Mouse (Mus musculus): ENCODE results near the gene C8g.
A peak's percentile ranks its signal among the peaks of the same experiment; 100 is the strongest.

Gene C8g

GRCm38 (mm10) chr2:25500071-25500575 lies 1.4 kb downstream of the C8g start:
- DNase-seq = peak; percentile 28

DNA sequence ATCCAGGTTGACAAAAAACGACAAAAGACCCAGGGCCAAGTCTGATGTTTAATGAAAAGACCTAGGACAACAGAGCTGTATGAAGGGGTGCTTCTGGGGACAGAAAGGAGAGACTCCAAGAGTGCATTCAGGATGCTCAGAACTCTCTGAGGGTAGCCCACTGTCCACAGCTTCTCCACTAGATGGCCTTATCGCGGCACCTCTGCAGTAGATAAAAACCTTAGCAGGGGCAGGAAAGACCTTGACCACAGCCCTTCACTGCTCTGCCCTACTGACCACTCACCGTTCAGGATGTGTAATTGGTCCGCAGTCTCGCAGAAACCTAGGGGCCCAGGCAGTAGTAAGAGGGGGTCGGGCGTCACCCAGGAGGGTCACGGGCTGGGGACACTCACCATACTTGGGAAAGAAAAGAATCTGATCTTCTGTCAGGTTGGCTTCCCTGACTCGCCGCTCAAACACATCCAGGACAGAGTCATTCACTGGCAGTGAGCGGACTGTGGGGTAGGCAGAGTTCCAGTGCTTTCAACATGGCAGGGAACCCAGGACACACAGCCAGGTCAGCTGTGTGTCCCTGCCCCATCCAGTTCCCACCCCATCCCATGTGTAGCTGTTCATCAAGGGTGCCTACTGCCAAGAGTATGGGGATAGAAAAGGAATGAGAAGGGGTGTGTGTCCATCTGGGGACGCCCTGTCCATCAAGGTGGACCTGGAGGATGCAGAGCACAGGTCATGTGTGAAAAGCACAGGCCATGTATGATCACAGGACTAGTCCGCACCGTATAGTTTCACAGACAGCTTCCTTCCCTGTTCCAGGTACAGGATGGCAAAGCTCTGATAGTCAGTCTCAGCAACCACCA lies 2.7 kb downstream of the C8g start:
- DNase-seq = no peak

- DNase-seq = no peak
Observed at GRCm38 (mm10) chr2:25497846-25498575, 3.5 kb downstream of the C8g start.

GRCm38 (mm10) chr2:25496462-25496861 lies 5.1 kb downstream of the C8g start:
- peak; percentile 30 for DNase-seq

DNA sequence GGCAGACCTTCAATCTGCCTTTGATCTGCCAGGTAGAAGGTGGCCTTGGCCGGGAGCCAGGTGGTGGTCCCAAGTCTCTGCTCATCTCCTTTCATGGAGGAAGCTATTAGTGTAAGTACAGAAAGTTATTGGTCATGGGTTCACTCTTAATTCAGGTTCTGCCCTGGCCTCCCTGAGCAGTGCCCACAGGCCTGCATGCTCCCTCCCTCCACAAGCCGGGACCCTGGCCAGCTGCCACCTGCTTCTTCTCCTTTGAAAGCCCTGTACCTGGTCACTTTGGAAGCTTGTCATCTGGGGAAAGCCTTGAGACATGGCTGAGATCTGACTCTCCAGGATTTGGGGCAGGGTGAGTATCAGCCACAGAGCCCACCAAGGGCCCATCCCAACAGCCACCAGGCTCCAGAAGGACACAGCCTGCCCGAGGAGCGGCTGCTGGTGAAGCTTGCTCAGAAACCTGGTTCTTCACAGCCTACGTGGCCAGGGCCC lies 8.0 kb downstream of the C8g start, which contains the start of gene Lcn12:
TSS of gene Lcn12 (minus strand) at position 436 of the 486 bp plus-strand sequence.
- DNase-seq = no peak

- no peak for DNase-seq
Observed at GRCm38 (mm10) chr2:25492988-25493387, 8.5 kb downstream of the C8g start.

DNA sequence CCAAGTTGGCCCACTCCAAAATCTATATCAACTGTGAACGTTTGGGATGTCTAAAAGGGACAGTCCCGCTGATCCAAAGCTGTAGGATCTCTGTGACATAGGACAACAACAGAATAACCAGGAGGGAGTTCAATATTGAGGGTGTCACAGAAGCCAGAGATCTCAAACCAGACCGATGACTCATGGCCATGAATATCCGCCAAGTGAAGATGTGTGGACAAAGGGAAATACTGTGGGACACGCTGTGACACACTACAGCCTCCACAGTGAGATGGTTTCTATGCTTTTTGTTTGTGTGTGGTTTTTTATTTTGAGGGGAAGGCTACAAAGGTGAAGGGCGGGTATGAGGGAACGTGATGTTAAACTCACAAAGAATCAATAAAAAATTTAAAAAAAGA lies 12.8 kb downstream of the C8g start:
- DNase-seq = no peak

- no peak for DNase-seq
Observed at GRCm38 (mm10) chr2:25487965-25488670, 13.4 kb downstream of the C8g start.

DNA sequence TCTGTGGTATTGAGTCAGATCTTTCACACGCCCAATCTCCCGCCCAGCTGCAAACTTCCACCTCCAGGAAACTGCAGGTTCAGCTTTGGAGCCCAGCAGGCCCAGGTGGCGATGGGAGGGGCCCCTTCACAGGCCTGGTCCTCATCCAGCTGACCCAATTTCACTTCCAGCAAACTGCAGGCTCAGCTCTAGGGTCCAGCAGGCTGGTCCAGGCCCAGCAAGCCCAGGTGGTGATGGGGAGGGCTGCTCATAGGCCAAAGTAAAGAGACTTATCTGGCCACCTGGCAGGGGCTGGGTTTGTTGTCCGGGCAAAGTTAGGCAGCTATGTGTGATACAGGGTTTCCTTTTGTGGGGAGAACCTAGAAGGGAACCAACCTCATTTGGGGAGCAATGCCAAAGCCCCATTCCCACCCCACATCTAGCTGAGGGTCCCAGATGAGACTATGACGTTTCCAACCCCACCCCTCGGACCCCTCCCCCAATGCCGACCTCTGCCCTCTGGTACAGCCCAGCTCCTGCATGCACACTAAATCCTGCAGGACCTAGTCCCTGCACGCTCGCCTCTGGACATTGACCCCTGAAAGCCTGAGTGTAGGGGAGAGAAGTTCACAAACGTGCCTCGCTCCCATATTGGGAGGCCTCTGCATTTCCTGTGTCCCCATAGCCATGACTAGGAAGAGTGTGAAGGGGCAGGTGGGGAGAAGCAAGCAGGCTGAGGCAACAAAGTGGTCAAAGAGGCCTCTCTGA lies 16.4 kb downstream of the C8g start:
- peak; percentile 65 for DNase-seq

DNA sequence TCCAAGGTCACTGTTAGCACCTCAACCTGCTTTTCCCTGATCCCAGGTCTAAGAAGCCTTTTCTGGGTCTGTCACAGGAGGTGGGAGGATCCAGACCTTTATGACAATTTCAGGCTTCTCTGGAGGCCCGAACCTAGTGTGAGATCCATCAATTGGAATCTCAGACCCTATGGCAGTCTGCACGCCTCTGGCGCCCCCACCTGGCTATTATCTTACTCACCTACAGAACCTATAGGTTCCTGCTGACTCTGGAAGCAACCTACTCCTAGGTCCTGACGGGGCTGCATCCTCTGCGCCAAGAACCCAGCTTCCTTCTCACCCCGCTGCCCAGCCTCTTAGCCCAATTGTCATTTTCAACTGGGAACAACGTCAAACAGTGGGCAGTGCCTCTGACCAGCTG lies 18.6 kb downstream of the C8g start:
- DNase-seq = peak; percentile 81

DNA sequence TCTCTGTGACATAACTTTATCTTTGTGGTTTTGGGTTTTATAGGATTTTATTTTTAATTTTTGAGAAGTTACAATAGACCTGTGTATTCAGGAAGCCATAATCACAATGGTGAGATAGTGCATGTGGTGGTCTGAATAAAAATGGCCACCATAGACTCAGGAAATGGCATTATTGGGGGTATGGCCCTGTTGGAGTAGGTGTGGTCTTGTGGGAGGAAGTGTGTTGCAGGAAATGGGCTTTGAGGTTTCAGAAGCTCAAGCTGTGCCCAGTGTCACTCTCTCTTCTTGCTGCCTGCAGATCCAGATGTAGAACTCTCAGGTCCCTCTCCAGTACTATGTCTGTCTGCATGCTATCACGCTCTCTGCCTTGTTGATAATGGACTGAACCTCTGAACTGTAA lies 21.0 kb downstream of the C8g start:
- DNase-seq = no peak

DNA sequence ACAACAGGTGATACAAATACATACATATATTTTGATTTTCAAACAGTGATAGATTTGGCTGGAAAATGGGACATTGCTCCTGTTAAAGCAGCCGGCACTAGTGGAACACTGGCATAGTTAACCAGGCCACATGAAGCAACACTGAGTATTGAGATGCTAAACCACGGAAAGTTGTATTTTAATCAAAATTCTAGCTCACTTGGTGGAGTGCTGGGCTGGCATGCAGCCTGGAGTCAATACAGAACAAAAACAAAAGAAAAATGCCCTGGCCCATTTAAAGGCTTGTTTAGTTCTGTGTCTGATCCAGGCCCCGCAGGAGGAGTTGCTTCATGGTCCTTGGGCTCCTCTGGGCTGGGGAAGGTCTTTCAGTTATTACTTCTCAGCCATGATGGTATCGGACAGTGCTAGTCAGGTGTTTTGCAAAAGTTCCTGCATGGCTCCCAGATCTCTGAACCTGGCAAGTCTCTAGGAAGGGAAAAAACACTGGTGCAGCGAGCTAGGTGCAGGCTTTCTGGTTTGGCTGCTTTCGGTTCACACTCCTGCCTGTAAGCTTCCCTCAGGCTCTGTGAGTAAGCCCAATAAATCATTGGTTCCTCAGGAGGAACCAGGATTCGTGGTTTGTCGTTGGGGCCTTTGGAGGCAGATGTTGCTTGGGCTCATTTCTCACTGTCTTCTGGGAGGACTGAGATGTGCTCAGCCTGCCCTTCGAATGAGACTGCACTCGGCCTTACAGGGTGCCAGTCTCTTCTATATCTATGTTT lies 21.8 kb downstream of the C8g start:
- no peak for DNase-seq

DNA sequence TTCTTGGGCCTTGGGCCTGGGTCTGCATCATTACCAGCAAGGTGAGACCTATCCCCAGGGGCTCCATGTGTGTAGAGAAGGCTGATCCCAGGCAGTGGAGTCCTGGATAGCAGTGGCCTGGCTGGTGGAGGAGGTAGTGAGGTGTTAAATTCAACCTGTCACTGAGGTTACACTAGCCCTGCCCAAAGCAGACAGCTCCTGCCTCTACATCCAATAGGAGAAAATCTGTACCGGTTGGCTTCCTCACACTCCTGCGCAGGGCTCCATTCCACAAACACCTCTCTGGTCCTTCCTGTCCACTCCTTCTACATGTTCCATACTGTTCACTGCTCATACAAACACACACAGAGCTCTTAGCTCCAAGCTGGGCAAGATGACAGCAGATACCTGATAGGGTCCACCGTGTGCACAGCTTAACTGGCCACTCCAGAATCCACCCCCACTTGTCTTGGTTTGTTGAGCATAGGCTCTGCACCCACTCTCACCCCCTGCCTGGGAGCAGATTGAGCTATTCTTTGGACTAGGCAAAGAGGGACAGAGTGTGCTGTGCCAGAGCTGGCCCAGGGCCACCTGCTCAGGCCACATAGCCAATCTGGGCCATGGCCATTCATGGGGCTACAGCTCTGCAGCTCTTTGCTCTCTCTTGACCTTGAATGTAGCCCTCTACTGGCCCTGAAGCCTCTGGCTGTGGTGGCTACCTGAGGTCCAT lies 23.4 kb downstream of the C8g start:
- DNase-seq = no peak

GRCm38 (mm10) chr2:25477541-25477940 lies 24.0 kb downstream of the C8g start:
- DNase-seq = no peak

DNA sequence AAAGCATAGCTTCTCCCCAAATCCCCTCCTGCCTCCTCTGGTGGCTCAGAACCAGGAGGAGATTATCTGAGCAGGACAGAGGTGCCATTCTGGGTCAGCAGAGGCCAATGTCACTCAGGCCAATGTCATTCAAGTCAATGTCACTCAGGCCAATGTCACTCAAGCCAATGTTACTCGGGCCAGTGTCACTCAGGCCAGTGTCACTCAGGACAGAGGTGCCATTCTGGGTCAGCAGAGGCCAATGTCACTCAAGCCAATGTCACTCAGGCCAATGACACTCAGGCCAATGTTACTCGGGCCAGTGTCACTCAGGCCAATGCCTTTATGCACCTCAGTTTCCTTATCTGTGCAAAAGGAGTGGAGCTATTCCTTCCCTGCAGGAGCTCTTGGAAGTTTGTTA lies 29.0 kb downstream of the C8g start:
- DNase-seq = no peak

- no peak for DNase-seq
Observed at GRCm38 (mm10) chr2:25469969-25470368, 31.6 kb downstream of the C8g start, which contains the start of gene Ptgds. TSS of gene Ptgds (minus strand) at chr2:25470046.

DNA sequence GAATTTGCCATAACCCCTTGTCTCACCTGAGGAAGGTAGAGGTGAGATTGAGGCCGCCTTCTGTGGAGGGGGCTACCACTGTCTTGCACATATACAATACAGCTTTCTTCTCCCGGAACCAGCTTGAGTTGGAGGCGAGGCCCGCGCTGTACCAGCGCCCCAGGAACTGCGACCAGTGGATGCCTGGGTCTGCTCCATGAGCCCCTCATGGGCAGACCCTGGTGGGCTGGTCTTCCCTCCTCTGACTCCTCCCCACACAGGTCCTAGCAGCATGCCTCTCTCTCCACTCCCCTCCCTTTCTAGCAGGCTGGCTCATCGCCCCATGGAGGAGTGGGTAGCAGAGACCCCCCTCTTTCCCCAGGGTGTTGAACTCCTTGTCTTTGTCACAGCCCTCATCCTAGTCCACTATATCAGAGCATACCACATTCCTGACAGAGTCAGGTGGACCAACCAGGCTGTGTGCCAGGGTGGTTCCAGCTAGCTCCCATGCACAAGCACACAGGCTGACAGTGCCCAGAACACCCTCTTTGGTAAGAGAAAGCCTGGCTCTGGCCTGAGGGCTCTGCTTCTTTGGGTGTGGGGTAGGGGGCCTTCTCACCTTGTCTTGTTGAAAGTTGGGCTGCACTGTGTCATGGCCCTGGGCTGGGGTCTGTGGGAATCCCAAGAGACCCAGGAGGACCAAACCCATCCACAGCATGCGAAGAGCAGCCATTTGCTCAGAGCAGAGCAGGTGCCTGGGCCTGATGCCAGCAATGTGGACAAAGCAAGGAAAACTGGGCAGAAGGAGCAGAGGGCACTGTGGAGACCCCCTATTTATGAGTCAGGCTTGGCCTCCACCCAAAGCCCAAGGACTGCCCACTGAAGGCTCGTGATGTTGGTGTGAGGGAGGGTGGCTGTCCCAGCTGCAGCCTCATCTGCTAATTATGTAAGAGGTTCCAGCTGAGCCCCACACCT lies 32.3 kb downstream of the C8g start:
- DNase-seq = no peak

DNA sequence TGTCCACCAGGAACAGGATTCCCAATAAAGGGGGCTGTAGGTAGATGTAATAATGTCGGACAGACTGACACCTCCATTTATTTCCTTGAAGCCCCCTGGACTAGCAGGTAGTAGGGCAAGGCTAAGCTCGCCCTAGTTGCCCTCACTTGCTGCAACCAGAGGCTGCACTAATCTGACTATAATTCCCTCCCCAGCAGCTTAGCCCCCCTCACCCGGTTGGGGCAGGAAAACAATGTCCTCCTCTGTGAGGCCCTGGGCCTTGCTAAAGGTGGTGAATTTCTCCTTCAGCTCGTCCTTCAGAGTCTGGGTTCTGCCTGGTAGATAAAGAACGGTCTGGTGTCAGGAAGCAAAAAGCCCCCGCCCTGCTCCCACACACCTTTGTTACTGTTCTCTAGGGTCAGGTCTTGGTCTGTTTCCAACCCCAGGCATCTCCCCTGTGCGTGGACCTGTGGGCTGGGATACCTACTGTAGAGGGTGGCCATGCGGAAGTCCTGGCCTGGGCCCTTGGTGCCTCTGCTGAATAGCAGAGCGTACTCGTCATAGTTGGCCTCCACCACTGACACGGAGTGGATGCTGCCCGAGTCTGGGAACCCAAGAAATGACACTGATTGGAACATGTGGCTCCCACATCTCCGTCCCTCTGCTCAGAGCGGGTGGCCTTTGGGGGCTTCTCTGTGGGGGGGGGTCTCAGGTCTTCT lies 33.8 kb downstream of the C8g start:
- DNase-seq = no peak

Data from thymus, postnatal 14 days (tissue).